Mouse (Mus musculus) intestine, postnatal 0 days (tissue): Measurements from ENCODE around the gene Oaz2. TPM values are rescaled to one million over a fixed set of nuclear protein-coding genes. Genes with fewer than 3 reads are reported as not detected.

Experiments used
- ATAC-seq: fragments of 200-750 bp; cut with Nextera tagmentation; 2 replicates; pipeline ENCODE4 v1.8.0; 2017; ENCODE audit warnings: mild to moderate bottlenecking, moderate TSS enrichment, moderate library complexity
- H3K27ac ChIP-seq: fragments of 300-500 bp; sonication (generic); 2 replicates; pipeline ENCODE4 v1.5.1; 2014; ENCODE audit warnings: mild to moderate bottlenecking, low read depth, low read length, moderate library complexity
- H3K27me3 ChIP-seq: fragments of 300-500 bp; sonication (generic); replicated peaks from 2 replicates; pipeline ENCODE4 v1.6.1; 2014; ENCODE audit warnings: low read length, mixed read lengths; ENCODE audit not compliant: control insufficient read depth, insufficient read depth
- H3K36me3 ChIP-seq: fragments of 300-500 bp; sonication (generic); 2 replicates; pipeline ENCODE4 v1.6.1; 2014; ENCODE audit warnings: mild to moderate bottlenecking, moderate library complexity; ENCODE audit not compliant: control insufficient read depth, insufficient read depth
- H3K4me1 ChIP-seq: fragments of 300-500 bp; sonication (generic); replicated peaks from 2 replicates; pipeline ENCODE4 v1.6.1; 2014; ENCODE audit warnings: antibody characterized with exemption, low read length, mixed read lengths; ENCODE audit not compliant: control insufficient read depth, insufficient read depth
- H3K4me2 ChIP-seq: fragments of 300-500 bp; sonication (generic); replicated peaks from 2 replicates; pipeline ENCODE4 v1.6.1; 2014; ENCODE audit warnings: low read depth, mild to moderate bottlenecking, moderate library complexity
- H3K4me3 ChIP-seq: fragments of 300-500 bp; sonication (generic); 2 replicates; pipeline ENCODE4 v1.5.1; 2014; ENCODE audit warnings: low read depth, low read length
- H3K9ac ChIP-seq: fragments of 300-500 bp; sonication (generic); 2 replicates; pipeline ENCODE4 v1.6.1; 2014; ENCODE audit warnings: mild to moderate bottlenecking, low read depth, low read length
- H3K9me3 ChIP-seq: fragments of 300-500 bp; sonication (generic); 2 replicates; pipeline ENCODE4 v1.6.1; 2016; ENCODE audit warnings: mixed run types; ENCODE audit not compliant: control insufficient read depth
- CTCF ChIP-seq: sonication (generic); IDR thresholded peaks from 2 replicates; pipeline ENCODE4 v1.5.1; 2016; ENCODE audit warnings: low read depth, mild to moderate bottlenecking, control low read depth, antibody characterized with exemption, moderate library complexity
- WGBS: fragments of 180-500 bp; shearing (Covaris S2); extraction: QIAGEN DNeasy Blood & Tissue Kit; methylation state at CpG from one replicate; pipeline ENCODE4 v1.1.7; 2014; 5-methylcytosine and 5-hydroxymethylcytosine counted together
- polyA plus RNA-seq: library from polyadenylated mRNA; unstranded; fragments of >200 nt; fragmentation: Nextera tagmentation; extraction: Ambion mirVana; gene quantifications from 2 replicates; pipeline ENCODE4 v1.2.1, GENCODE M21; 2015

Gene Oaz2
- polyA plus RNA-seq, 1 experiment from 2014 or later: 141 TPM

DNA sequence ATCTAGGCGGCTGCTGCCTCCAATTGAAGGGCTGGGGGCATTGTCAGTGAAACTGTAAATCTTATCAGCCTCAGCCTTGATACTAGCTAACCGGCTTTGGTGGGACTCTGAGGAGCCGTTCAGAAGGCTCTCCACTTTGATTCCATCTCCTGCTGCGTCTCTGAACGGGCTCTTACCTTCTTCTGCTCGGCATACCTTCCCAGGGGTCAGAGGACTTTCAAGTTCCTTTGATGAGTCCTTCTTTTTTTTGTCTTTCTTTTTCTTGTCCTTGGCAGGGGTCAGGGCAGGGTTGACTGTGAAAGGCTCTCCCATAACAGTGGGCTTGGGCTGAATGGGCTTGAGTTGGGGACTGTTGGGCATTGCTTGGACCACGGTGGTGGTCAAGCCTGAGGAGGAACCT is 35.4 kb downstream of the Oaz2 start:
- no peak overlapping the region for H3K4me2 ChIP-seq
- no peak overlapping the region for H3K27ac ChIP-seq
- H3K9me3 ChIP-seq: no peaks in the 10 kb centered on the region
- H3K36me3 ChIP-seq: peaks cover 57% of the 10 kb centered on the region
- H3K27me3 ChIP-seq: no peaks in the 10 kb centered on the region
- no peaks in the 10 kb centered on the region for H3K4me1 ChIP-seq
- TF ChIP-seq CTCF: no peak
- 89% methylated on average over 7 of the region's 7 CpGs for WGBS
- no peak overlapping the region for H3K4me3 ChIP-seq
- H3K9ac ChIP-seq: no peak overlapping the region
- no peak for ATAC-seq

DNA sequence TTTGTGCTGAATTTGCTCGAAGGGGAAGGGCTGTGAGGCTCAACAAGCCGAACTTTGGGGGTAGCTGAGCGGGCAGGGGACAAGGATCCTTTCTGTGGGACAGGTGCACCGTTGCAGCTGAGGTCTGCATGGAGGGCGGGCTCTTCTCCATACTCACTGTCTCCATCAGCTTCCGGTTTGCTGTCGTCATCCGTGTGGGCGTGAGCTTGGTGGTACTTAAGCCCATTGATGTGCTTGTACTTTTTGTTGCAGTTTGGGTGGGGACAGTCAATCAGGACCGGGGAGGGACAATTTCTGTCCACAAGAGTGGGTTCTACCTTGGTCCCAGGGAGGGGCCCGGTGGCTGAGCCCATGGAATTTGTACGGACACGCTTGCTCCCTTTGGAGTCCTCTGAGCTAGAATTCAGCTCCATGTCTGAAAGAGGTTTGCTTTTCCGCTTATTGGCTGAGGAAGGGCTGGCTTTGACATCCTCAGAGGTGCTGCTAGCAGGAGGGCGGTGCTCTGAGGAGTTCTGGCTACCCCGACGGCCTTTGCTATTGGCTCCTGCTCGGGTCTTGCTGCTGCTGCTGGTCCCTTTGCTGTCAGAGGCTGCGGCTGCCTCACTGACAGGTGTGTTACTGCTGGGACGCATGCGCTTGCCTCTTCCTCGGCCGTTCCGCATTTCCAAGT is 36.3 kb downstream of the Oaz2 start:
- no peak overlapping the region for H3K9ac ChIP-seq
- no peaks in the 10 kb centered on the region for H3K4me1 ChIP-seq
- no peak overlapping the region for H3K4me3 ChIP-seq
- ATAC-seq: no peak
- H3K27ac ChIP-seq: no peak overlapping the region
- TF ChIP-seq CTCF: no peak
- no peak overlapping the region for H3K4me2 ChIP-seq
- 92% methylated on average over 24 of the region's 24 CpGs for WGBS
- H3K27me3 ChIP-seq: no peaks in the 10 kb centered on the region
- peaks cover 50% of the 10 kb centered on the region for H3K36me3 ChIP-seq
- no peaks in the 10 kb centered on the region for H3K9me3 ChIP-seq

DNA sequence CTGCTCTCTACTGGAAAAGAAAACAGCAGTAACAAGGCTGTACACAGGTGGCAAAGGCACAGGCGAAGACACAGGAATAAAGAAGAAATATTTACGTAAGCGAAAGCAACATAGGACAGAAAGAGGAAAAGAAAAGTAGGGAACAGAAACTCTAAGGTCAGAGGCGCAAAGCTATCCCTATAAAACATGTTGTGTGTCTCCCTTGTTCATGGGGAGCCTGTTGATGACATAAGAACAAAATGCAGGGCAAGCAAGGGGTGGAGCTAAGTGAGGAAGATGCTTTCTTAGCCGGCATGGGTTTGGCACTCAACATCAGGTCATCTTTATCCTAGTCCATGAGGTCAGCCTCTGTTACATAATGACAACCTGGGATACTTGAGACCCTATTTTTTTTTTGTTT is 50.4 kb downstream of the Oaz2 start:
- H3K4me1 ChIP-seq: peaks cover 8% of the 10 kb centered on the region
- H3K27ac ChIP-seq: no peak overlapping the region
- no peak overlapping the region for H3K4me3 ChIP-seq
- H3K27me3 ChIP-seq: no peaks in the 10 kb centered on the region
- WGBS: 86% methylated on average over 5 of the region's 5 CpGs
- no peak for TF ChIP-seq CTCF
- no peaks in the 10 kb centered on the region for H3K9me3 ChIP-seq
- no peak overlapping the region for H3K9ac ChIP-seq
- no peaks in the 10 kb centered on the region for H3K36me3 ChIP-seq
- no peak for ATAC-seq
- H3K4me2 ChIP-seq: no peak overlapping the region

DNA sequence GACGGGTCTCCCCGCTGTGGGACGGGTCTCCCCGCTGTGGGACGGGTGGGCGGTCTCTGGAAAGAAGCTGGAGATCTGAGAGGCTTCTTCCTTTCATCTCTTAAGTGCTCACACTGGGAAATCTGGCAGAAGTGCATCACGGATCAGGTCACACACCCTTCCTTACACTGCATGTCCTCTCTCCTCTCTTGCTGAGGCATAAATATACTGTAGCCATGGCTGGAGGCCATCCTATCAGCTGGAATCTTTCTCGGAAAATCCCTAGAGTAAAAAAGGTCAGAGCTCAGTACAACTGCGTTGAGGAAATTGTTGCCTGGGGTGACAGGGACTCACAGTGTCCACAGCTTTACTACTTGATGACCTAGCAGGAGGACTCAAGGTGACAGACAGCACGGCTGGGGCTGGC is 53.4 kb downstream of the Oaz2 start:
- peak; percentile 41 for ATAC-seq
- TF ChIP-seq CTCF: no peak
- no peaks in the 10 kb centered on the region for H3K27me3 ChIP-seq
- no peak overlapping the region for H3K9ac ChIP-seq
- no peak overlapping the region for H3K27ac ChIP-seq
- 53% methylated on average over 10 of the region's 10 CpGs for WGBS
- 0 out of 2 replicates have a peak overlapping the region, but pooled peaks have one; percentile 1 for H3K4me2 ChIP-seq
- no peak overlapping the region for H3K4me3 ChIP-seq
- peaks cover 8% of the 10 kb centered on the region for H3K4me1 ChIP-seq
- no peaks in the 10 kb centered on the region for H3K36me3 ChIP-seq
- no peaks in the 10 kb centered on the region for H3K9me3 ChIP-seq

DNA sequence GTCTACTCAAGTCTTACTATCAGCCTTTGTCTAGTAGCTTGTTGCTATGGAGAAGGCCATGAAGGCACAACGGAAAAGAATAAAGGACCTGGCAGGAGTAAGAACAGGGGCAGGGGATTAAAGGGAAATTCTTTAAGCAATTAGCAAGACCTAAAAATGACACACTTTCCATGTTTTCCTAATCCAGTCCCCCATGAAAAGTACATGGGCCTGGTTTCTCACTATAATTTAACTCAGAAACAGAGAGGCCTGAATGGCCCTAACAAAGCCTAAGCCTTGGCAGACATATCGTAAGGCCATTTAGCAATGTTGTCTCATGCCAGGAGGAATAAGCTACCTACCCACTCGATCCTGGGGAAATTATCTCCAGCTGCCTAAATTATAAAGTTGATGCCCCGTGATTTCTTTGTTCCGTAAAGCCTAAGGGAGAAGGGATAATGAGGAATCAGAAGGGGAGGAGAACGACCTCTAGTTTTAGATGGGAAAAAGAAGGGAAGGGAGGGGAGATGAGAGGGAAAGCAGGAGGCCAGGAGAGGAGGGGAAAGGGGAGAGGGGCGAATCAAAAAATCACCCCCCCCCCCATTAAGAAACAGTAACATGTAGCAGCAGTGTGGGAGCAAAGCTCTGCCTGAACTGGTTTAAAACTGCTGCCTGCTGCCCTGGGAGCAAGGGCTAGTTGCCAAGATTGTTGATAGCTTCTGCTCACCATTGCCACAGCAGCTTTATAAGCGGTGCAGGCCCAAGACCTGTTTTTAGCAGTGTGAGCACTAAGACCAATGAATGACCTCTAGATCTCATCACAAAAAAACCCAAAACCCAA is 56.9 kb downstream of the Oaz2 start:
- H3K9me3 ChIP-seq: no peaks in the 10 kb centered on the region
- ATAC-seq: no peak
- peaks cover 8% of the 10 kb centered on the region for H3K4me1 ChIP-seq
- H3K4me2 ChIP-seq: no peak overlapping the region
- no peak for TF ChIP-seq CTCF
- H3K9ac ChIP-seq: no peak overlapping the region
- no peaks in the 10 kb centered on the region for H3K27me3 ChIP-seq
- no peak overlapping the region for H3K4me3 ChIP-seq
- no peak overlapping the region for H3K27ac ChIP-seq
- 0 out of 2 replicates have a peak, but pooled peaks cover 4% of the 10 kb centered on the region for H3K36me3 ChIP-seq
- WGBS: 75% methylated on average over 8 of the region's 8 CpGs

DNA sequence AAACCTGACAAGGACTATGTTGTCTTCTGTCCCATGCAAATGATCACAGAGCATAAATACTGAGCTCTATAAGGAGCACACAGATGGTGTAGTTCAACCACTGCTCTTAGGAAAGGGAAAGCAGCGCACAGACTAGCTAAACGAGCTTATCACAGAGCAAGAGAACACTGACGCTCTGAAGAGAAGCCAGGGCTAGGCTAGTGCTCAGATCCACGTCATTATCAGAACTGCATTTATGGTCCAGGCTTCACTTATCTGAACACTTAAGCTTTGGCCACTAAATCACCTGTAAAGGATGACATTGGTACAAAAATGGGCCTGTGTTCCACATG is 57.5 kb downstream of the Oaz2 start:
- TF ChIP-seq CTCF: no peak
- H3K27ac ChIP-seq: no peak overlapping the region
- WGBS: 31% methylated on average over 4 of the region's 4 CpGs

More for the DNA sequence above, 57.5 kb downstream of the Oaz2 start:
- peaks cover 8% of the 10 kb centered on the region for H3K4me1 ChIP-seq
- H3K9me3 ChIP-seq: no peaks in the 10 kb centered on the region
- ATAC-seq: no peak
- no peak overlapping the region for H3K4me2 ChIP-seq
- no peak overlapping the region for H3K9ac ChIP-seq
- peaks cover 9% of the 10 kb centered on the region; the same call in 1 of the 2 replicates for H3K36me3 ChIP-seq
- H3K27me3 ChIP-seq: no peaks in the 10 kb centered on the region
- H3K4me3 ChIP-seq: no peak overlapping the region
